Mouse (Mus musculus) left cerebral cortex, postnatal 4 days (tissue): ENCODE data around the gene Gm13279. TPM values are rescaled to one million over a fixed set of nuclear protein-coding genes. Genes with fewer than 3 reads are reported as not detected.
"Not testable (repeated sequence)": the region's sequence is repeated elsewhere in the genome, so short reads cannot be mapped to it uniquely, and the experiment has no call there.

ENCODE experiments used
- DNase-seq: peaks from one replicate; pipeline ENCODE4 v3.0.0-alpha.2; 2022
- intact Hi-C: fragments of 180-260 bp; cut with DNase I; formaldehyde crosslinking; loops from one replicate; pipeline ENCODE4 v1.15.1; 2025
- total RNA-seq, 2 experiments: library from RNA; stranded (reverse); gene quantifications; 2 replicates each; pipeline ENCODE4 v1.2.3; 2021

The Gm13279 gene
- total RNA-seq, 2 experiments from 2014 or later, result not detected

- DNase-seq, result peak; percentile 17
- intact Hi-C loops, result not testable (repeated sequence)
These were observed 3.1 kb upstream of the Gm13279 start, which contains the start of gene Gm13275 for GRCm38 (mm10) chr4:88793936-88794675. Gene Gm13275, plus strand, starts transcription at chr4:88794487.

- intact Hi-C loops, DNase-seq: not testable (repeated sequence)
These were observed 2.2 kb downstream of the Gm13279 start, which contains the start of gene Gm13285 for GRCm38 (mm10) chr4:88799365-88799764. Gene Gm13285, plus strand, starts transcription at chr4:88799665.

- DNase-seq, intact Hi-C loops: not testable (repeated sequence)
These were observed 5.8 kb downstream of the Gm13279 start, which contains the start of gene Gm13287 for GRCm38 (mm10) chr4:88802954-88803353. Gene Gm13287, plus strand, starts transcription at chr4:88803254.

- intact Hi-C loops, DNase-seq: not testable (repeated sequence)
These were observed 8.0 kb downstream of the Gm13279 start, which contains the start of gene Gm13288 for GRCm38 (mm10) chr4:88805231-88805630. Gene Gm13288, plus strand, starts transcription at chr4:88805531.

- DNase-seq, result peak; percentile 9
- intact Hi-C loops, result not testable (repeated sequence)
These were observed 8.6 kb downstream of the Gm13279 start for GRCm38 (mm10) chr4:88805761-88806160.

- intact Hi-C loops, result no loop called here
- DNase-seq, result no peak
These were observed 18.7 kb downstream of the Gm13279 start, which contains the start of gene Ifna7 for GRCm38 (mm10) chr4:88815928-88816327. Gene Ifna7, plus strand, starts transcription at chr4:88816228.

- no peak for DNase-seq
- intact Hi-C loops, result no loop called here
These were observed 22.5 kb downstream of the Gm13279 start, which contains the start of gene Ifna11 for GRCm38 (mm10) chr4:88819659-88820058. Gene Ifna11, plus strand, starts transcription at chr4:88819959.

GRCm38 (mm10) chr4:88822995-88823394 is 25.8 kb downstream of the Gm13279 start:
- intact Hi-C loops, result no loop called here
- DNase-seq, result peak; percentile 3

GRCm38 (mm10) chr4:88827116-88827515 is 29.9 kb downstream of the Gm13279 start, which contains the start of gene Ifna6:
Gene Ifna6, plus strand, starts transcription at chr4:88827416.
- DNase-seq, intact Hi-C loops: not testable (repeated sequence)

GRCm38 (mm10) chr4:88830523-88830922 is 33.3 kb downstream of the Gm13279 start:
- intact Hi-C loops, result no loop called here
- peak; percentile 9 for DNase-seq

GRCm38 (mm10) chr4:88835225-88835624 is 38.0 kb downstream of the Gm13279 start, which contains the start of gene Ifna5:
Gene Ifna5, plus strand, starts transcription at chr4:88835525.
- intact Hi-C loops, DNase-seq: not testable (repeated sequence)

GRCm38 (mm10) chr4:88838828-88839227 is 41.6 kb downstream of the Gm13279 start:
- intact Hi-C loops, result no loop called here
- no peak for DNase-seq

- no peak for DNase-seq
- intact Hi-C loops, result no loop called here
These were observed 42.9 kb downstream of the Gm13279 start for GRCm38 (mm10) chr4:88840058-88840457.

GRCm38 (mm10) chr4:88841438-88841911 is 44.3 kb downstream of the Gm13279 start, which contains the start of gene Ifna4:
Gene Ifna4, plus strand, starts transcription at chr4:88841861.
- DNase-seq, result no peak
- intact Hi-C loops, result no loop called here

- intact Hi-C loops, result no loop called here
- DNase-seq, result no peak
These were observed 48.1 kb downstream of the Gm13279 start for GRCm38 (mm10) chr4:88845334-88845733.

Other genes with a start within 250 kb of the Gm13279 start
- gene Ifna15, start 239.2 kb upstream of the Gm13279 start, total RNA-seq, result not detected
- gene Ifna14, start 225.6 kb upstream of the Gm13279 start, total RNA-seq, result not detected
- gene Ifna9, start 205.0 kb upstream of the Gm13279 start, total RNA-seq, result not detected
- gene Ifna12, start 194.0 kb upstream of the Gm13279 start, total RNA-seq, result not detected
- gene C87499, start 163.0 kb upstream of the Gm13279 start, total RNA-seq, result not detected
- gene Ifna13, start 152.9 kb upstream of the Gm13279 start, total RNA-seq, result not detected
- gene Ifna16, start 120.5 kb upstream of the Gm13279 start, total RNA-seq, result not detected
- gene Ifna2, start 113.5 kb upstream of the Gm13279 start, total RNA-seq, result not detected
- not detected for gene Ifnab, start 106.0 kb upstream of the Gm13279 start, total RNA-seq
- 1 to 10 TPM; 1.5 to 1.7 TPM for gene Gm26566, start 75.6 kb upstream of the Gm13279 start, total RNA-seq
- 100 to 1,000 TPM; 105 to 106 TPM for gene Klhl9, start 74.9 kb upstream of the Gm13279 start, total RNA-seq
- gene Gm13271, start 42.5 kb upstream of the Gm13279 start, total RNA-seq, result not detected
- gene Gm13283, start 37.3 kb upstream of the Gm13279 start, total RNA-seq, result not detected
- not detected for gene Gm13290, start 23.6 kb upstream of the Gm13279 start, total RNA-seq
- not detected for gene Gm13289, start 20.5 kb upstream of the Gm13279 start, total RNA-seq
- not detected for gene Gm13272, start 17.5 kb upstream of the Gm13279 start, total RNA-seq
- not detected for gene Ifnz, start 15.3 kb upstream of the Gm13279 start, total RNA-seq
- gene Gm13276, start 11.7 kb upstream of the Gm13279 start, total RNA-seq, result not detected
- not detected for gene Gm13277, start 8.8 kb upstream of the Gm13279 start, total RNA-seq
- not detected for gene Gm13278, start 5.8 kb upstream of the Gm13279 start, total RNA-seq
- not detected for gene Gm13275, start 2.9 kb upstream of the Gm13279 start, total RNA-seq
- gene Gm13285, start 2.3 kb downstream of the Gm13279 start, total RNA-seq, result under 1 TPM in 1 of 2 experiments, not detected in 1; 0.24 TPM
- not detected for gene Gm13287, start 5.9 kb downstream of the Gm13279 start, total RNA-seq
- not detected for gene Gm13288, start 8.1 kb downstream of the Gm13279 start, total RNA-seq
- gene Ifna7, start 18.8 kb downstream of the Gm13279 start, total RNA-seq, result not detected
- gene Ifna11, start 22.6 kb downstream of the Gm13279 start, total RNA-seq, result not detected
- not detected for gene Ifna6, start 30.0 kb downstream of the Gm13279 start, total RNA-seq
- not detected for gene Ifna5, start 38.1 kb downstream of the Gm13279 start, total RNA-seq
- gene Ifna4, start 44.5 kb downstream of the Gm13279 start, total RNA-seq, result not detected
- gene Ifna1, start 52.7 kb downstream of the Gm13279 start, total RNA-seq, result not detected
- gene Ifne, start 82.8 kb downstream of the Gm13279 start, total RNA-seq, result not detected